Mouse (Mus musculus) MEL (cell line): ENCODE results near the gene Itgam. TPM values are rescaled to one million over a fixed set of nuclear protein-coding genes. Genes with fewer than 3 reads are reported as not detected.

ENCODE experiments used
- DNase-seq: peaks from one replicate; pipeline ENCODE4 v3.0.0; 2011; ENCODE audit warnings: low read depth, low spot score
- H3K27ac ChIP-seq: 2 replicates; pipeline ENCODE4 v1.5.1; 2012; ENCODE audit warnings: low read depth, mild to moderate bottlenecking, control low read depth, low read length, moderate library complexity; ENCODE audit not compliant: control insufficient read depth
- H3K27me3 ChIP-seq, 2 experiments: fragments of 150-350 bp in 1 of 2; sonication (generic) in 1 of 2; 2 replicates each; pipeline ENCODE4 v1.6.1; 2012; ENCODE audit warnings: low read length in 2 of 2, mild to moderate bottlenecking in 2 of 2, improper control_type of control experiment in 1 of 2, moderate library complexity in 1 of 2; ENCODE audit not compliant: insufficient read depth in 2 of 2, control insufficient read depth in 1 of 2
- H3K36me3 ChIP-seq, 2 experiments: 2 replicates each; pipeline ENCODE4 v1.6.1; 2012 to 2014; ENCODE audit warnings: low read length in 2 of 2, improper control_type of control experiment in 1 of 2, inconsistent platforms in 1 of 2, mild to moderate bottlenecking in 1 of 2; ENCODE audit not compliant: insufficient read depth in 2 of 2, control insufficient read depth in 1 of 2
- H3K4me1 ChIP-seq, 2 experiments: fragments of 150-350 bp in 1 of 2; sonication (generic) in 1 of 2; 2 replicates each; pipeline ENCODE4 v1.6.1; 2012; ENCODE audit warnings: low read length in 2 of 2, improper control_type of control experiment in 1 of 2, mild to moderate bottlenecking in 1 of 2; ENCODE audit not compliant: insufficient read depth in 2 of 2, control insufficient read depth in 1 of 2
- H3K4me3 ChIP-seq, 2 experiments: fragments of 150-350 bp in 1 of 2; sonication (generic) in 1 of 2; 2 replicates each; pipeline ENCODE4 v1.5.1; 2012; ENCODE audit warnings: low read depth in 2 of 2, low read length in 2 of 2, mild to moderate bottlenecking in 2 of 2, moderate library complexity in 2 of 2, control low read depth in 1 of 2, improper control_type of control experiment in 1 of 2; ENCODE audit not compliant: control insufficient read depth in 1 of 2, insufficient read depth in 1 of 2
- H3K79me2 ChIP-seq: 2 replicates; pipeline ENCODE4 v1.6.1; 2012; ENCODE audit warnings: mild to moderate bottlenecking, low read length, moderate library complexity; ENCODE audit not compliant: control insufficient read depth, poor library complexity, insufficient read depth
- H3K9ac ChIP-seq: 2 replicates; pipeline ENCODE4 v1.6.1; 2012; ENCODE audit warnings: low read depth, mild to moderate bottlenecking, control low read depth, low read length, moderate library complexity; ENCODE audit not compliant: control insufficient read depth, poor library complexity, severe bottlenecking
- H3K9me3 ChIP-seq: fragments of 150-350 bp; sonication (generic); replicated peaks from 2 replicates; pipeline ENCODE4 v1.6.1; 2012; ENCODE audit warnings: mild to moderate bottlenecking, low read length, improper control_type of control experiment, moderate library complexity; ENCODE audit not compliant: insufficient read depth
- BHLHE40 ChIP-seq: IDR thresholded peaks from 2 replicates; pipeline ENCODE4 v1.6.1; 2012; ENCODE audit warnings: low read depth, mild to moderate bottlenecking, inconsistent platforms, low read length, improper control_type of control experiment, borderline replicate concordance
- CHD1 ChIP-seq: IDR thresholded peaks from 2 replicates; pipeline ENCODE4 v1.6.1; 2012; ENCODE audit warnings: low read depth, mild to moderate bottlenecking, inconsistent platforms, low read length, improper control_type of control experiment
- CHD2 ChIP-seq: IDR thresholded peaks from 2 replicates; pipeline ENCODE4 v1.6.1; 2011; ENCODE audit warnings: low read length, improper control_type of control experiment
- CTCF ChIP-seq, 3 experiments: IDR thresholded peaks in 2 of 3; conservative IDR thresholded peaks in 1 of 3; 2 replicates each; pipeline ENCODE4 v1.5.1; 2011 to 2012; ENCODE audit warnings: low read length in 3 of 3, low read depth in 2 of 3, mild to moderate bottlenecking in 2 of 3, improper control_type of control experiment in 1 of 3, inconsistent platforms in 1 of 3, mixed read lengths in 1 of 3, moderate library complexity in 1 of 3; ENCODE audit not compliant: control insufficient read depth in 1 of 3, insufficient read depth in 1 of 3, poor library complexity in 1 of 3, severe bottlenecking in 1 of 3
- E2F4 ChIP-seq: IDR thresholded peaks from 2 replicates; pipeline ENCODE4 v1.6.1; 2011; ENCODE audit warnings: low read depth, low read length, improper control_type of control experiment, borderline replicate concordance
- ELF1 ChIP-seq: IDR thresholded peaks from 2 replicates; pipeline ENCODE4 v1.6.1; 2014; ENCODE audit warnings: low read depth, mild to moderate bottlenecking, inconsistent platforms, low read length, improper control_type of control experiment, moderate library complexity
- GABPA ChIP-seq: IDR thresholded peaks from 2 replicates; pipeline ENCODE4 v1.6.1; 2012; ENCODE audit warnings: low read depth, mild to moderate bottlenecking, inconsistent platforms, low read length, improper control_type of control experiment, moderate library complexity
- HCFC1 ChIP-seq: IDR thresholded peaks from 2 replicates; pipeline ENCODE4 v1.6.1; 2012; ENCODE audit warnings: low read depth, mild to moderate bottlenecking, inconsistent platforms, low read length, improper control_type of control experiment, moderate library complexity
- JUND ChIP-seq: IDR thresholded peaks from 2 replicates; pipeline ENCODE4 v1.6.1; 2011; ENCODE audit warnings: low read depth, mild to moderate bottlenecking, improper control_type of control experiment, low read length
- KAT2A ChIP-seq: conservative IDR thresholded peaks from 2 replicates; pipeline ENCODE4 v1.6.1; 2012; ENCODE audit warnings: low read depth, low read length, improper control_type of control experiment, inconsistent platforms
- MAFK ChIP-seq: IDR thresholded peaks from 2 replicates; pipeline ENCODE4 v1.6.1; 2011; ENCODE audit warnings: low read depth, mild to moderate bottlenecking, low read length, improper control_type of control experiment, borderline replicate concordance
- MAX ChIP-seq: IDR thresholded peaks from 2 replicates; pipeline ENCODE4 v1.6.1; 2011; ENCODE audit warnings: low read length, improper control_type of control experiment
- MAZ ChIP-seq: IDR thresholded peaks from 2 replicates; pipeline ENCODE4 v1.6.1; 2012; ENCODE audit warnings: low read depth, mild to moderate bottlenecking, inconsistent platforms, low read length, improper control_type of control experiment
- MEF2A ChIP-seq: IDR thresholded peaks from 2 replicates; pipeline ENCODE4 v1.6.1; 2014; ENCODE audit warnings: low read depth, mild to moderate bottlenecking, inconsistent platforms, low read length, improper control_type of control experiment; ENCODE audit not compliant: poor library complexity, insufficient replicate concordance, severe bottlenecking; ENCODE audit errors: extremely low read depth
- MYB ChIP-seq: IDR thresholded peaks from 2 replicates; pipeline ENCODE4 v1.6.1; 2011; ENCODE audit warnings: mild to moderate bottlenecking, low read depth, low read length, improper control_type of control experiment
- MYC ChIP-seq: IDR thresholded peaks from 2 replicates; pipeline ENCODE4 v1.6.1; 2011; ENCODE audit warnings: low read depth, mild to moderate bottlenecking, low read length, improper control_type of control experiment, moderate library complexity
- NELFE ChIP-seq: IDR thresholded peaks from 2 replicates; pipeline ENCODE4 v1.6.1; 2011; ENCODE audit warnings: low read depth, low read length, improper control_type of control experiment
- NRF1 ChIP-seq: IDR thresholded peaks from 2 replicates; pipeline ENCODE4 v1.6.1; 2014; ENCODE audit warnings: low read depth, mild to moderate bottlenecking, inconsistent platforms, low read length, improper control_type of control experiment, moderate library complexity; ENCODE audit not compliant: poor library complexity, insufficient read depth, severe bottlenecking
- POLR2A ChIP-seq, 2 experiments: IDR thresholded peaks; 2 replicates each; pipeline ENCODE4 v1.6.1; 2011 to 2012; ENCODE audit warnings: low read length in 2 of 2, mild to moderate bottlenecking in 2 of 2, control low read depth in 1 of 2, improper control_type of control experiment in 1 of 2, low read depth in 1 of 2, moderate library complexity in 1 of 2; ENCODE audit not compliant: control insufficient read depth in 1 of 2, insufficient read depth in 1 of 2, poor library complexity in 1 of 2
- POLR2AphosphoS5 ChIP-seq: IDR thresholded peaks from 2 replicates; pipeline ENCODE4 v1.6.1; 2012; ENCODE audit warnings: low read depth, borderline replicate concordance, mild to moderate bottlenecking, inconsistent platforms, low read length, moderate library complexity, mixed read lengths
- RAD21 ChIP-seq: IDR thresholded peaks from 2 replicates; pipeline ENCODE4 v1.6.1; 2011; ENCODE audit warnings: mild to moderate bottlenecking, low read depth, low read length, improper control_type of control experiment
- RCOR1 ChIP-seq: IDR thresholded peaks from 2 replicates; pipeline ENCODE4 v1.6.1; 2012; ENCODE audit warnings: low read depth, mild to moderate bottlenecking, inconsistent platforms, low read length, improper control_type of control experiment
- SIN3A ChIP-seq: IDR thresholded peaks from 2 replicates; pipeline ENCODE4 v1.6.1; 2012; ENCODE audit warnings: low read length, improper control_type of control experiment, inconsistent platforms
- SMC3 ChIP-seq: IDR thresholded peaks from 2 replicates; pipeline ENCODE4 v1.6.1; 2011; ENCODE audit warnings: low read depth, low read length, improper control_type of control experiment
- TBP ChIP-seq: IDR thresholded peaks from 2 replicates; pipeline ENCODE4 v1.8.0; 2011; ENCODE audit warnings: low read depth, low read length, improper control_type of control experiment
- UBTF ChIP-seq: IDR thresholded peaks from 2 replicates; pipeline ENCODE4 v1.6.1; 2012; ENCODE audit warnings: low read depth, mild to moderate bottlenecking, inconsistent platforms, low read length, improper control_type of control experiment, moderate library complexity, borderline replicate concordance; ENCODE audit not compliant: insufficient read depth
- USF2 ChIP-seq, 2 experiments: IDR thresholded peaks; 2 replicates each; pipeline ENCODE4 v1.6.1; 2011 to 2012; ENCODE audit warnings: improper control_type of control experiment in 2 of 2, low read length in 2 of 2, borderline replicate concordance in 1 of 2, inconsistent platforms in 1 of 2, low read depth in 1 of 2, mild to moderate bottlenecking in 1 of 2; ENCODE audit not compliant: insufficient read depth in 1 of 2
- ZKSCAN1 ChIP-seq: IDR thresholded peaks from 2 replicates; pipeline ENCODE4 v1.6.1; 2012; ENCODE audit warnings: low read depth, mild to moderate bottlenecking, inconsistent platforms, low read length, improper control_type of control experiment, moderate library complexity
- ZNF384 ChIP-seq: IDR thresholded peaks from 2 replicates; pipeline ENCODE4 v1.6.1; 2012; ENCODE audit warnings: low read depth, mild to moderate bottlenecking, inconsistent platforms, low read length, improper control_type of control experiment
- polyA plus RNA-seq, 2 experiments: library from polyadenylated mRNA; stranded (reverse) in 1 of 2; unstranded in 1 of 2; fragments of >175 nt in 1 of 2; fragments of >200 nt in 1 of 2; gene quantifications; 2 replicates each; pipeline versions ENCODE4 v1.2.1 to v1.2.4; 2012; ENCODE audit warnings: low replicate concordance in 2 of 2, low read depth in 1 of 2; ENCODE audit not compliant: insufficient read length in 2 of 2, insufficient read depth in 1 of 2, missing spikeins in 1 of 2
- total RNA-seq: library from RNA; depleted of rRNA; stranded (reverse); fragments of 300-350 nt; gene quantifications from 2 replicates; pipeline ENCODE4 v1.2.3, GENCODE M21; 2012

Itgam gene
- total and polyA plus RNA-seq, 3 experiments = not detected

- Histone ChIP-seq H3K27ac (no peak overlapping the region), H3K4me1 (peaks cover 0 to 4% of the 10 kb centered on the region in 2 experiments; a peak in 1 of 4 replicates)
- no peak for TF ChIP-seq CTCF (IDR thresholded peaks at IDR 0.05 in 2 of 3, conservative IDR thresholded peaks at IDR 0.05 in 1 of 3; ENCODE audit: control insufficient read depth in 1 of 3, insufficient read depth in 1 of 3, low read depth in 2 of 3, low read length in 3 of 3, poor library complexity in 1 of 3, severe bottlenecking in 1 of 3)
- no peak for TF ChIP-seq SMC3
- no peak for TF ChIP-seq MYB
- no peak for TF ChIP-seq JUND
- no peak for TF ChIP-seq SIN3A
- no peak for TF ChIP-seq RCOR1
- no peak for TF ChIP-seq GABPA
- no peak for TF ChIP-seq CHD2
- no peak for TF ChIP-seq BHLHE40
- no peak for TF ChIP-seq ZKSCAN1
- no peak for TF ChIP-seq MAZ
- no peak for TF ChIP-seq HCFC1
- TF ChIP-seq TBP = no peak
- no peak for TF ChIP-seq POLR2AphosphoS5
- no peak for TF ChIP-seq KAT2A
- TF ChIP-seq E2F4 = no peak
- TF ChIP-seq NRF1 = no peak
- no peak for TF ChIP-seq POLR2A (IDR thresholded peaks at IDR 0.05; ENCODE audit: control insufficient read depth in 1 of 2, insufficient read depth in 1 of 2, low read depth in 1 of 2, low read length in 2 of 2, poor library complexity in 1 of 2)
- no peak for TF ChIP-seq MAX
Observed at GRCm38 (mm10) chr7:128025381-128025780, 37.1 kb upstream of the Itgam start.

GRCm38 (mm10) chr7:128031403-128031976 lies 30.9 kb upstream of the Itgam start:
- H3K79me2 ChIP-seq = no peaks in the 10 kb centered on the region
- H3K9ac ChIP-seq = no peak overlapping the region
- peaks cover 2 to 5% of the 10 kb centered on the region in 2 experiments; a peak in 2 of 4 replicates for H3K4me1 ChIP-seq
- no peak overlapping the region for H3K4me3 ChIP-seq
- TF ChIP-seq NELFE (no peak), MAFK (no peak), CHD2 (peak; percentile 51), KAT2A (peak; percentile 79; the same call in 1 of the 2 replicates), SIN3A (peak; percentile 52), USF2 (IDR thresholded peaks at IDR 0.05; ENCODE audit: borderline replicate concordance in 1 of 2, insufficient read depth in 1 of 2, low read depth in 1 of 2, low read length in 2 of 2) (no peak), UBTF (no peak), BHLHE40 (no peak), TBP (peak; percentile 67), MAX (peak; percentile 36; the same call in 1 of the 2 replicates), ZKSCAN1 (no peak), CHD1 (no peak), MEF2A (no peak), HCFC1 (peak; percentile 98), MYC (0 out of 2 replicates have a peak, but pooled peaks have one; percentile 43), ELF1 (0 out of 2 replicates have a peak, but pooled peaks have one; percentile 36), RAD21 (no peak), JUND (no peak), ZNF384 (peak; percentile 81), E2F4 (no peak)
- DNase-seq = peak; percentile 91
- H3K27me3 ChIP-seq = no peaks in the 10 kb centered on the region
- no peaks in the 10 kb centered on the region for H3K9me3 ChIP-seq
- peaks cover 0 to 2% of the 10 kb centered on the region in 2 experiments; a peak in 2 of 4 replicates for H3K36me3 ChIP-seq
- H3K27ac ChIP-seq = no peak overlapping the region

More at GRCm38 (mm10) chr7:128025381-128025780, 37.1 kb upstream of the Itgam start:
- Histone ChIP-seq H3K9me3 (no peaks in the 10 kb centered on the region), H3K4me3 (no peak overlapping the region), H3K9ac (no peak overlapping the region), H3K36me3 (no peaks in the 10 kb centered on the region), H3K27me3 (no peaks in the 10 kb centered on the region), H3K79me2 (no peaks in the 10 kb centered on the region)
- DNase-seq = no peak
